Mouse (Mus musculus) urinary bladder, postnatal 10 days (tissue): Measurements from ENCODE around the gene Senp1.

ENCODE experiments used
- DNase-seq: peaks from one replicate; pipeline ENCODE4 v3.0.0; 2022; ENCODE audit warnings: low spot score

Gene Senp1

GRCm38 (mm10) chr15:98107703-98108296 lies 14.3 kb upstream of the Senp1 start:
- no peak for DNase-seq

- DNase-seq: no peak
Measured at GRCm38 (mm10) chr15:98107230-98107629, 13.7 kb upstream of the Senp1 start.

GRCm38 (mm10) chr15:98106506-98106905 lies 13.0 kb upstream of the Senp1 start:
- DNase-seq: no peak

- no peak for DNase-seq
Measured at GRCm38 (mm10) chr15:98102401-98102800, 8.9 kb upstream of the Senp1 start.

- DNase-seq: no peak
Measured at GRCm38 (mm10) chr15:98098519-98098918, 5.0 kb upstream of the Senp1 start.

GRCm38 (mm10) chr15:98096957-98097356 lies 3.4 kb upstream of the Senp1 start:
- no peak for DNase-seq

GRCm38 (mm10) chr15:98094905-98095304 lies 1.4 kb upstream of the Senp1 start:
- DNase-seq: no peak

- no peak for DNase-seq
Measured at GRCm38 (mm10) chr15:98092372-98093120, 998 bp downstream of the Senp1 start, which contains the start of gene Pfkm. Gene Pfkm (plus strand): TSS chr15:98092589.

GRCm38 (mm10) chr15:98091841-98092240 lies 1.7 kb downstream of the Senp1 start:
- DNase-seq: no peak

GRCm38 (mm10) chr15:98089421-98090183 lies 3.9 kb downstream of the Senp1 start:
- no peak for DNase-seq

GRCm38 (mm10) chr15:98088889-98089288 lies 4.7 kb downstream of the Senp1 start:
- no peak for DNase-seq

GRCm38 (mm10) chr15:98076901-98077300 lies 16.6 kb downstream of the Senp1 start:
- DNase-seq: no peak

- no peak for DNase-seq
Measured at GRCm38 (mm10) chr15:98075034-98075433, 18.5 kb downstream of the Senp1 start.

- no peak for DNase-seq
Measured at GRCm38 (mm10) chr15:98074521-98074920, 19.0 kb downstream of the Senp1 start.

GRCm38 (mm10) chr15:98070376-98070775 lies 23.2 kb downstream of the Senp1 start:
- DNase-seq: no peak

- no peak for DNase-seq
Measured at GRCm38 (mm10) chr15:98069566-98070245, 23.8 kb downstream of the Senp1 start.

- no peak for DNase-seq
Measured at GRCm38 (mm10) chr15:98068506-98068905, 25.0 kb downstream of the Senp1 start.

GRCm38 (mm10) chr15:98067492-98067891 lies 26.1 kb downstream of the Senp1 start:
- no peak for DNase-seq

GRCm38 (mm10) chr15:98066602-98067001 lies 26.9 kb downstream of the Senp1 start:
- no peak for DNase-seq

GRCm38 (mm10) chr15:98065881-98066280 lies 27.7 kb downstream of the Senp1 start:
- no peak for DNase-seq

GRCm38 (mm10) chr15:98055246-98055645 lies 38.3 kb downstream of the Senp1 start:
- DNase-seq: no peak

GRCm38 (mm10) chr15:98051685-98052084 lies 41.9 kb downstream of the Senp1 start:
- DNase-seq: no peak
